Mouse (Mus musculus) heart, postnatal 0 days (tissue): ENCODE data around the gene A030003K21Rik.

ENCODE experiments used
- CTCF ChIP-seq: IDR thresholded peaks from 2 replicates; pipeline ENCODE4 v1.5.1; 2016; ENCODE audit warnings: antibody characterized with exemption, control low read depth, low read depth
- EP300 ChIP-seq: IDR thresholded peaks from 2 replicates; pipeline ENCODE4 v1.6.1; 2016; ENCODE audit warnings: antibody characterized with exemption, low read depth

DNA sequence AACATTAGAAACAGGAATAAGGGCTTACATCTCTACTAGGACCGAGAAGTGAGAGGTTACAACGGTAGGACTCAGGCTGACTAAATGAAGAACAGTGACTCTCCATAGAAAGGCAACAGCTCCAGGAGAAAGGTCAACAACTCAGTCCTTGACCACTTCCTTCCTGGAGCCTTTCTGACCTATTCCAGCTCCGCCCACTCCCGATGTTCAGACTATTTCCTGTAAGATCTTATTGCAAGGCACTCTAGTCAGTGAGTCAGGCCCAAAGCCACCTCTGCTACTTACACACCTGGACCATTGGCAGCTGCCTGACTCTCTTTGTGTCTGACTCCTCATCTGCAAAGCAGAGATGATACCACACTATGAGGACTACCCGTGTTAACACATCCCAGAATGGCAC is 32.6 kb upstream of the A030003K21Rik start:
- TF ChIP-seq CTCF (no peak), EP300 (no peak)
